Mouse (Mus musculus) stomach, embryonic 15.5 days (tissue): Measurements from ENCODE around the gene Pdzd7. TPM values are rescaled to one million over a fixed set of nuclear protein-coding genes. Genes with fewer than 3 reads are reported as not detected.

Experiments used
- ATAC-seq: fragments of 200-750 bp; cut with Nextera tagmentation; 2 replicates; pipeline ENCODE4 v1.8.0; 2017; ENCODE audit warnings: low read depth, moderate number of reproducible peaks, moderate TSS enrichment; ENCODE audit not compliant: insufficient read depth, low FRiP score
- H3K27ac ChIP-seq: fragments of 300-500 bp; sonication (generic); 2 replicates; pipeline ENCODE4 v1.5.1; 2015; ENCODE audit warnings: mild to moderate bottlenecking, inconsistent platforms
- H3K27me3 ChIP-seq: fragments of 300-500 bp; sonication (generic); replicated peaks from 2 replicates; pipeline ENCODE4 v1.6.1; 2015; ENCODE audit warnings: inconsistent platforms
- H3K36me3 ChIP-seq: fragments of 300-500 bp; sonication (generic); 2 replicates; pipeline ENCODE4 v1.6.1; 2015; ENCODE audit warnings: inconsistent platforms
- H3K4me1 ChIP-seq: fragments of 300-500 bp; sonication (generic); 2 replicates; pipeline ENCODE4 v1.6.1; 2015; ENCODE audit warnings: inconsistent platforms
- H3K4me2 ChIP-seq: fragments of 300-500 bp; sonication (generic); 2 replicates; pipeline ENCODE4 v1.6.1; 2015; ENCODE audit warnings: mild to moderate bottlenecking, inconsistent platforms
- H3K4me3 ChIP-seq: fragments of 300-500 bp; sonication (generic); replicated peaks from 2 replicates; pipeline ENCODE4 v1.5.1; 2015; ENCODE audit warnings: inconsistent platforms
- H3K9ac ChIP-seq: fragments of 300-500 bp; sonication (generic); 2 replicates; pipeline ENCODE4 v1.6.1; 2015; ENCODE audit warnings: inconsistent platforms
- H3K9me3 ChIP-seq: fragments of 300-500 bp; sonication (generic); 2 replicates; pipeline ENCODE4 v1.6.1; 2016; ENCODE audit warnings: inconsistent platforms
- WGBS: fragments of 180-500 bp; shearing (Covaris S2); methylation state at CpG from one replicate; pipeline ENCODE4 v1.1.7; 2015; 5-methylcytosine and 5-hydroxymethylcytosine counted together
- polyA plus RNA-seq: library from polyadenylated mRNA; unstranded; fragments of >200 nt; fragmentation: Nextera tagmentation; extraction: Ambion mirVana; gene quantifications from 2 replicates; pipeline ENCODE4 v1.2.1, GENCODE M21; 2015

Gene Pdzd7
- polyA plus RNA-seq, 1 experiment from 2014 or later = 0.33 TPM

DNA sequence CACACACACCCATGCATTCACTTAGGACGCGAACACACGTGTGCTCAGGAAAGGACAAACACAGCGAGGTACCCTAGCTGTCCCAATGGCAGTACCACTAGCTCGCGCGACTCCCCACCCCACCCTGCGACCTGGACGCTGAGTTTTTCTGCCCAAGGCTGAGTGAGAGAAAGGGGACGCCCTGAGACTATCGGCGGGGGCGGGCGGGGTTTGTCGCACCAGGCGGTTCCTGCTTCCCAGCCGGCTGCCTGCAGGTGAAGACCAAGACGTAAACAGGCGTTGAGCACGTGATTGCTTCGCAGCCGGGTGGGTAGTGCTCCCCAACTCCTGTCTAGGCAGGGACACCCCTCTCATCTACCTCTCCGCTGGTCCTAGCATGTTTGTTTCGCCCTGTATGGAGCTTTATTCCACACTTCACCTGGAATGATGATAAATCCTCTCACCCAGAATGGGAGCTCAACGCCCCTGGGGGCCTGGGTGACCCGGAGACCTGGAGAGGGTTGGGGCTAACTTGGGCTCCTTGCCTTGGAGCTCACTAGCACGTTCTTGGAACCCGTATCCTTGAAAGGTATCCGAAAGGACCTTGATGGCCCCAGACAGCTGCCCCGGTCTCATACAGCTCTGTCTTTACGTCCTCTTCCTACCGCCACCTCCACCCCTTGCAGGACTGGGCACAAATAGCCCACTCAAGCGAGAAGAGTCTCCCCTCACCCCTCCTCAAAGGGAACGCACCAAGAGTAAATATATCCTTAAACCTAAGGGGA, 29.8 kb downstream of the Pdzd7 start:
- peak overlapping the region; percentile 95 for H3K4me2 ChIP-seq
- H3K4me3 ChIP-seq = peak overlapping the region; percentile 59
- peaks cover 3% of the 10 kb centered on the region; the same call in 1 of the 2 replicates for H3K36me3 ChIP-seq
- H3K27me3 ChIP-seq = no peaks in the 10 kb centered on the region
- peak overlapping the region; percentile 100 for H3K27ac ChIP-seq
- no peaks in the 10 kb centered on the region for H3K9me3 ChIP-seq
- peak overlapping the region; percentile 40; the same call in 1 of the 2 replicates for H3K9ac ChIP-seq
- ATAC-seq = no peak
- H3K4me1 ChIP-seq = peaks cover 44% of the 10 kb centered on the region
- under 1% methylated on average over 32 of the region's 34 CpGs for WGBS

DNA sequence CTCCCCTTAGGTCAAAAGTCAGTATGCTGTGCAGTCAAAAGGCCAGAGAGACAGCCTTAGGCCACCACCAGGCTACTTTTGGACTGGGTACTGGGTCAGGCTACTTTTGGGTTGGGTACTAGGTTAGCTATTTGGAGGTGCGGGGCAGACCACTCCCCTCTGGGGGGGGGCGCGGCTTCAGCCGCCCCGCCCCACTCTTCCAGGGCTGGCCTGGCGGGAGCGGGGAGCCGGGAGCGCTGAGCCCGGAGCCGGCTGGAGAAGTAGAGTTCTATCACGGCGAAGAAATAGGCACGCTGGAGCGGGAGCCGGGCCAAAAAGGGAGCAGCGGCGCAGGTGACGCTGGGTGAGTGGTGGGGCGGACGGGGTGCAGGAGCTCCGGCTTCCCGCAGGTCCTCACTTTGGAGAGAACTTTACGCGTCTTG, 30.5 kb downstream of the Pdzd7 start:
- Histone ChIP-seq H3K9me3 (no peaks in the 10 kb centered on the region), H3K4me2 (peak overlapping the region; percentile 95), H3K4me1 (peaks cover 38% of the 10 kb centered on the region), H3K9ac (peak overlapping the region; percentile 40; the same call in 1 of the 2 replicates), H3K27me3 (no peaks in the 10 kb centered on the region), H3K36me3 (peaks cover 10% of the 10 kb centered on the region; the same call in 1 of the 2 replicates), H3K4me3 (peak overlapping the region; percentile 59), H3K27ac (peak overlapping the region; percentile 100)
- WGBS = under 1% methylated on average over 25 of the region's 25 CpGs
- peak; percentile 23 for ATAC-seq

DNA sequence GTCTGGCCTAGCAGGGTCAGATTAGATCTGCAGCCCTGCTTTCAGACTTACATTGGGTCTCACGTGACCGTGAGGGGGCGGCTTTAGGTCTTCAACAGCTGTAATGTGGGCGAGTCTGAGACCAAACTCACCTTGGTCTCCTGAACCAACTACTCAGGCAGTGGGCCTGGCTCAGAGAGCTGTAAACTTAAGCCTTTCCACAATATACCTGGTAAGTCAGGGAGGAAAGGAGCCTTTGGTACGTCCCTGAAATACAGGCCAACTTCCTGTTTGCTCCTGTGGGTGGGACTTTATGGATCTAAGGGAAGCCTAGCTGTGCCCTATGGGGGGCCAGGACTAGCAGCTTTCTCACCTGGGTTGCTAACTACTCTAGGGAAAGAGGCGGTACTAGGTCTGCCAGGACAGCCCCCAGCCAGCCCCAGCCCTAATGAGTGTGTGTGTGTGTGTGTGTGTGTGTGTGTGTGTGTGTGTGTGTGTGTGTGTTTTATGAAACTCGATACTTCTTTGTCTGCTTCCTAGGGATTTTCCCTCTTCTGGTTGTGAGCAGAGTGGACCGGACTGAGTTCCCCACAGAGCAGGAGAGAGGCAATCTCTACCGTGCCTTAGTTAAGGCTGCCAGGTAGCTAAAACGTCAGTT, 31.1 kb downstream of the Pdzd7 start, which contains the start of gene Lzts2:
TSS of gene Lzts2 (plus strand) at position 80 of the 637 bp plus-strand sequence.
- peak within 1 kb of the TSS; percentile 59 for H3K4me3 ChIP-seq
- peak within 1 kb of the TSS; percentile 95 for H3K4me2 ChIP-seq
- ATAC-seq = peak; percentile 62
- H3K27me3 ChIP-seq = no peaks in the 10 kb centered on the region
- H3K4me1 ChIP-seq = peaks cover 32% of the 10 kb centered on the region
- H3K9me3 ChIP-seq = no peaks in the 10 kb centered on the region
- peak within 1 kb of the TSS; percentile 40; the same call in 1 of the 2 replicates for H3K9ac ChIP-seq
- WGBS = 7% methylated on average over 10 of the region's 10 CpGs
- H3K27ac ChIP-seq = peak within 1 kb of the TSS; percentile 100
- peaks cover 13% of the 10 kb centered on the region; the same call in 1 of the 2 replicates for H3K36me3 ChIP-seq

DNA sequence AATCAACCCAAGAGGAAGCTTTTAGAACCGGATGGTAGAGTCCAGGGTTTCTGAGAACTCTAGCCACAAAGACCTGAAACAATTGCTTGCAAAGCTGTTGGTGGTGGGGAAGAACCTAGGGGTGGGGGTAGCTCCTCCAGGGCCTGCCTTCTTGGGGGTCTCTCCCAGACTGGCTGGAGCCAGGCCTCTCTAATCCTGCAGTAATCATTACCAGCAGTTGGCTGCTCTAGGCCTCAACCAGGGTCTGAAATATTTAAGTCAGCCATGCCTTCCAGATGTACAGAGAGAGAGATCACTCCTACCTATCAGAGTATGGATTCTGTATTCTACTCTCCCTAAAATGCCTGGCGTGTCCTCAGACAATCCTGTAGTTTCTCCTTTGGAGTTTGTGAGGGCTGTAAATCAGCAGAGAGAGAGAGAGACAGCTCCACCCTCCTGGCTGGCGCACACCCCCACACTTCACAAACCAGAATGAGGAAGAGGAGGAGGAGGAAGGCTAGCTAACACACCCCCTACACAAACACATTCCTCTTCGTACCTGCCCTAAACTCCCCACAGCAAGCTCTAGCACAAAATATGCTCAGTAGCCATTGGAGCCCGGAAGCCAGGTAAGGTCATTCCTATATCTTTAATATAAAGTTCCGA, 31.8 kb downstream of the Pdzd7 start:
- Histone ChIP-seq H3K27me3 (no peaks in the 10 kb centered on the region), H3K9me3 (no peaks in the 10 kb centered on the region), H3K27ac (peak overlapping the region; percentile 100), H3K36me3 (peaks cover 13% of the 10 kb centered on the region; the same call in 1 of the 2 replicates), H3K4me1 (peaks cover 26% of the 10 kb centered on the region), H3K4me2 (peak overlapping the region; percentile 95), H3K9ac (no peak overlapping the region; the same call in 1 of the 2 replicates), H3K4me3 (no peak overlapping the region)
- 62% methylated on average over 6 of the region's 6 CpGs for WGBS
- no peak for ATAC-seq

DNA sequence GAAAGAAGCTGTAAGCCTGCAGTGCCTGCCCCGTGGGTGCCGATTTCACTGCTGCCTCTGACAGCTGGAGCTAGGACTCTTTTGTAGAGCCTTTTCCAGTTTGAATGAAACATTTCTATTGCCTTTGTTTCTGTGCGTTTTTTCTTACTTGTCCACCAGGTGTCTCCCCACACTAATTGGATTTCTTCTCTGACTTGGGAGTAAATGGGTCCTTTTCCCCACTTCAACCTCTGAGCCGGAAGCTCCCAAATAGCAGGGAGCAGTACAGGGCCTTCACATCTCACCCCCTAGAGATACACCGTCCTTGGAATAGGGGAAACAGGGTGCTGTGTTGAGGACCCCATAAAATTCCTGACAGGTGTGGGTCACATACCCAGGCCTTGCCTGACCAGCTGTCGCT, 32.9 kb downstream of the Pdzd7 start:
- Histone ChIP-seq H3K27me3 (no peaks in the 10 kb centered on the region), H3K4me1 (peaks cover 34% of the 10 kb centered on the region), H3K27ac (peak overlapping the region; percentile 100), H3K9me3 (no peaks in the 10 kb centered on the region), H3K9ac (no peak overlapping the region), H3K36me3 (peaks cover 13% of the 10 kb centered on the region; the same call in 1 of the 2 replicates), H3K4me2 (no peak overlapping the region), H3K4me3 (no peak overlapping the region)
- 41% methylated on average over 6 of the region's 6 CpGs for WGBS
- no peak for ATAC-seq

DNA sequence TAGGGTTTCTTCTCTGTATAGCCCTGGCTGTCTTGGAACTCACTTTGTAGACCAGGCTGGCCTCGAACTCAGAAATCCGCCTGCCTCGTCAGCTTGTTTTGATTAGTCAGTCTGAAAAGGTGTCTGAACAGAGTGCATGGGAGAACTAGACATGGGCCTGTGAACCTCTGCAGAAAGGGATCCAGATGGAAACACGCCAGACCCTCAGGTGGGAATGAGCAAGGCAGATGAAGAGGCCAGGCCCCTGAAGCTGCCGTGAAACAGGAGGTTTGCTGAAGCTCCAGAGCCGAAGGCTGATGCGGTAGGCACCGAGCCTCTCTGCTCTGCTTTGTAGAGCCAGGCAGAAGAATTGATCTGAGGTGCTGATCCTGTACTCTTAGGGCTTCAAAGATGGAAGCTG, 33.3 kb downstream of the Pdzd7 start:
- Histone ChIP-seq H3K4me1 (peaks cover 38% of the 10 kb centered on the region), H3K4me3 (no peak overlapping the region), H3K27me3 (no peaks in the 10 kb centered on the region), H3K9ac (no peak overlapping the region), H3K36me3 (peaks cover 13% of the 10 kb centered on the region; the same call in 1 of the 2 replicates), H3K9me3 (no peaks in the 10 kb centered on the region), H3K4me2 (no peak overlapping the region), H3K27ac (no peak overlapping the region)
- no peak for ATAC-seq
- WGBS = 89% methylated on average over 8 of the region's 8 CpGs

DNA sequence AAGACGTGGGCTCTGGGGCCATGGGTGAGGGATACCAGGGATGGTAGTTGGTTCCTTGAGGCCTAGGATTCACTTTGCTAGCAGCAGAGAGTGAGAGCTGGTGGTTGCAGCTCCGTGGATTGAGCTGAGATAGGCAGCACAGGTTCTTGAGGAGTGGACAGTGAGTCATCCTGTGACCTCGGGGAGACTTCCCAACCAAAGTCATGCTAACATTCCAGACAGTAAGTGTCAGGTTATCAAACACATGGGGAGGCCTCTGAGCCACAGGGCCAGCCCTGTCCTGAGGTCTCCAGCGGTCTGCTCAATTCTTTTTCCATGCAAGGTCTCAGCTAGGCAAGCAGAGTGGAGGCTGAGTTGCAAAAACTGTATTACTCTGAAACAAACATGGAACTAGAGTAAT, 34.9 kb downstream of the Pdzd7 start:
- Histone ChIP-seq H3K4me1 (peaks cover 37% of the 10 kb centered on the region), H3K9ac (no peak overlapping the region), H3K4me2 (no peak overlapping the region), H3K9me3 (no peaks in the 10 kb centered on the region), H3K27me3 (no peaks in the 10 kb centered on the region), H3K27ac (no peak overlapping the region), H3K36me3 (peaks cover 13% of the 10 kb centered on the region; the same call in 1 of the 2 replicates), H3K4me3 (no peak overlapping the region)
- no peak for ATAC-seq
- WGBS = 80% methylated on average over 4 of the region's 4 CpGs

DNA sequence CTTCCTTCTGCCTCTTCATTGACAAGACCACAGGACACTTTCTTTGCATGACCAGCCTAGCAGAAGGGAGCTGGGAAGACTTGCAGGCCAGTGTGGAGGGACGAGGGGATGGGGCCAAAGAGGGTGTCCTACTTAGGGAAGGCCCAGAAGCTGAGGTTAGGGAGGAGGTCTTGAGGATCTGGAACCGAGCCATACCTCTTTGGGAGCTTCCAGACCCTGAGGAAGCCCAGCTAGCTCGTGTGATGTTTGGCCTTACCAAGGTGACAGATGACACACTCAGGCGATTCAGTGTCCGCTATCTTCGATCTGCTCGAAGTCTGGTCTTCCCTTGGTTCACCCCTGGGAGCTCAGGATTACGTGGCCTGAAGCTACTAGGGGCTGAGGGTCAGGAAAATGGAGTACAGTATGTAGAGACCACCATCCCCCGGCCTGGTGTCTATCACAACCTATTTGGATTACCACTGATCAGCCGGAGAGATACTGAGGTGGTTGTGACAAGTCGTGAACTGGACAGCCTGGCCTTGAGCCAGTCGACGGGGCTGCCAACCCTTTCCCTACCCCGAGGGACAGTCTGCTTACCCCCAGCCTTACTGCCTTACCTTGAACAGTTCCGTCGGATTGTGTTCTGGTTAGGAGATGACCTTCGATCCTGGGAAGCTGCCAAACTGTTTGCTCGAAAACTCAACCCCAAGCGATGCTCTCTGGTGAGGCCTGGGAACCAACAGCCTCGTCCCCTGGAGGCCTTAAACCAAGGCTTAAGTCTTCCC, 37.9 kb downstream of the Pdzd7 start:
- no peak overlapping the region for H3K27ac ChIP-seq
- H3K36me3 ChIP-seq = peaks cover 13% of the 10 kb centered on the region; the same call in 1 of the 2 replicates
- WGBS = 80% methylated on average over 20 of the region's 20 CpGs

DNA sequence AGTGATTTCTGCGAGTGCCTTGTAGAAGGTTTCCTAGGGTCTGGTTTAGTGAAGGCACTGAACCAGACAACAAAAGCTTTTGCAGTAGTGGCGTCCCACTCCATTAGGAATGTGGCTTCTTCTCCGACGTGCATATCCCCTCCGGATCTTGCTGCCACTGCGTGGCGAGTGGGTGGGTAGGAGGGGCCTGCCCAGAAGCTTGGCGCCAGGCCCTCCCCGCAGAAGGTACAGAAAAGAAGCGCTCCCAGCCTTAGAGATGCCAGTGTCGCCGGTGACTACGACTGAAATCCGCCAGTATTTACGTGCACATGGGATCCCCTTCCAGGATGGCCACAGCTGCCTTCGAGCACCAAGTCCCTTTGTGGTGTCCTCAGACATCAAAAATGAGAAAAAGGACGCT, 38.5 kb downstream of the Pdzd7 start:
- Histone ChIP-seq H3K27me3 (no peaks in the 10 kb centered on the region), H3K9ac (peak overlapping the region; percentile 65; the same call in 1 of the 2 replicates), H3K27ac (peak overlapping the region; percentile 85), H3K4me3 (peak overlapping the region; percentile 99), H3K4me2 (peak overlapping the region; percentile 93), H3K36me3 (peaks cover 13% of the 10 kb centered on the region; the same call in 1 of the 2 replicates), H3K4me1 (peaks cover 25% of the 10 kb centered on the region), H3K9me3 (no peaks in the 10 kb centered on the region)
- WGBS = 27% methylated on average over 17 of the region's 17 CpGs
- ATAC-seq = no peak

More for the DNA sequence above, 37.9 kb downstream of the Pdzd7 start:
- H3K4me1 ChIP-seq = peaks cover 25% of the 10 kb centered on the region
- 0 out of 2 replicates have a peak overlapping the region, but pooled peaks have one; percentile 65 for H3K9ac ChIP-seq
- peak overlapping the region; percentile 93 for H3K4me2 ChIP-seq
- H3K9me3 ChIP-seq = no peaks in the 10 kb centered on the region
- H3K27me3 ChIP-seq = no peaks in the 10 kb centered on the region
- H3K4me3 ChIP-seq = peak overlapping the region; percentile 99
- no peak for ATAC-seq

DNA sequence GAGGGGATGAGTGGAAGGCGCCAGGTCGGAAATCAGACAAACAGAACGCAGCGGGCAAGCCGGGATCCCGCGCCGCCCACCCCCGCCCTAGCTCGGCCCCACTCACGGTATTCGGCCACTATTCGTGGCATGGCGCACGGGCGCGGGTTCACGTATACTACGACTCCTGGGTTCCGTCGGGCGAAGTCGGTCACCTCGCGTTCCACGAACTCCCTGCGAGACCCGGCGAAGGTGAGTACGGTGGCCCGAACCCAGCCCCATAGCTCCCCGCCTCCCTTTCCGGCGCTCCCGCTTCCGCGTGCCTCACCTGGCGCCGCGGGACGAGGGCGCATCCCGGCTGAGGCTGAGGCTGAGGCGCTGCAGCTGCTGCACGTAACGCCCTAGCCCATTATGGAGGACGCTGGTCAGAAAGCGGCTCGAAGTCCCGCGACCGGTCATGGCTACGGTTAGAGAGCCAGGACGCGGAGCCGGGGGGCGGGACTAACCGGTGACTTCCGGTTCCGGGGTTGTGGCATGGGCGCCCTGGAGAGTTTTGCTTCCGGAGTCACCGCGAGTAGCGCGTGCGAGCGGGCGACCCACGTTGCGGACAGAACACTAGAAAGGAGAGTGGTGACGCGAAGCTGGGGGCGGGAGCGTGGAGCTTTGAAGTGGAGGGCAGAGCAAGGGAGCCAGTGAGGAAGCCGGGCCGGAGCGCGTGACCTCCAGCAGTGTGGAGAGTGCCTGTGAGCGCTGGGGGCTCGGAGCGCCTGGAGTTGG, 39.4 kb downstream of the Pdzd7 start, which contains the start of gene Mrpl43:
TSS of gene Mrpl43 (minus strand) at position 486 of the 756 bp plus-strand sequence.
- H3K4me3 ChIP-seq = peak within 1 kb of the TSS; percentile 99
- no peaks in the 10 kb centered on the region for H3K9me3 ChIP-seq
- H3K9ac ChIP-seq = peak within 1 kb of the TSS; percentile 77
- no peaks in the 10 kb centered on the region for H3K27me3 ChIP-seq
- WGBS = under 1% methylated on average over 82 of the region's 82 CpGs
- H3K36me3 ChIP-seq = peaks cover 17% of the 10 kb centered on the region
- peak within 1 kb of the TSS; percentile 93 for H3K4me2 ChIP-seq
- peak within 1 kb of the TSS; percentile 85 for H3K27ac ChIP-seq
- H3K4me1 ChIP-seq = peaks cover 25% of the 10 kb centered on the region
- ATAC-seq = peak; percentile 92
